Mouse (Mus musculus): Measurements from ENCODE around the gene Kcnj9. TPM values are rescaled to one million over a fixed set of nuclear protein-coding genes. Genes with fewer than 3 reads are reported as not detected.

Gene Kcnj9
- polyA plus RNA-seq, 1 experiment, result not detected

DNA sequence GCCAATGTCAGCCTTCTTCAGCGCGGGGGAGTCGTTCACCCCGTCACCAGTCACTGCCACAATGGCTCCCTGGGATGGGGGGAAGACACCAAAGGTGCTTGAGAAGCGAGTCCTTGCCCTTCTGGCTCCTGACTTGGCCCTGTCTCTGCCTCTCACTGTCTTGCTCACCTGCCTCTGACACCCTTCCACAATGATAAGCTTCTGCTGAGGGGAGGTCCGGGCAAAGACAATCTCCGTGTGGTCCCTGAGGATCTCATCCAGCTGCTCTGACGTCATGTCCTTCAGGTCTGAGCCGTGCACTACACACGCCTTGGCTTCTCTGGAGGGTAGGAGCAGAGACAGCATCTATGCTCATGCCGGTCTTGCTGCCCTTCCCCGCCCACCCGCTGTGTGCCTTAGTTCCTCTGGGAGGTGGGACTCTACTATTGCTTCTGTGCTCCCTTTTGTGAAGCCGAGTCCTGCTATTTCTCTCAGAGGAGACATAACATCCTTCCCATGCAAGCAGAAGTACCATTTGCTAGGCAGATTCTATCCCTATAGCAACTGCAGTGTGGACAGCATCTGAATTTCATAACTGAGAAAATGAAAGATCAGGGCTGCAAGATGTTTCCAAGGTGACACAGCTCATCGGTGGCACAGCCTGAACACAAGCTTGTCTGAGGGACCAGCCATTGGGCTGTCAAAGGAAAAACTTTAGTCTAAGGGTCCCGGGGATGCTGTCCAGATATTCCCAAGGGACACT, 49.2 kb downstream of the Kcnj9 start:
- 73% methylated on average over 16 of the region's 16 CpGs for WGBS
- Histone ChIP-seq H3K27me3 (ENCODE audit: control insufficient read depth, insufficient read depth, low read length) (no peaks in the 10 kb centered on the region), H3K4me3 (ENCODE audit: low read depth, low read length) (no peak overlapping the region), H3K36me3 (ENCODE audit: control insufficient read depth, insufficient read depth, low read length) (no peaks in the 10 kb centered on the region), H3K4me1 (ENCODE audit: control insufficient read depth, insufficient read depth, insufficient read length, low read length) (no peaks in the 10 kb centered on the region), H3K27ac (ENCODE audit: insufficient read depth, low read depth, low read length) (no peak overlapping the region)
- TF ChIP-seq POLR2A (IDR thresholded peaks at IDR 0.05; ENCODE audit: low read depth, low read length) (no peak), CTCF (IDR thresholded peaks at IDR 0.05; ENCODE audit: extremely low read depth, insufficient read length, insufficient replicate concordance, low read depth, low read length) (no peak)

DNA sequence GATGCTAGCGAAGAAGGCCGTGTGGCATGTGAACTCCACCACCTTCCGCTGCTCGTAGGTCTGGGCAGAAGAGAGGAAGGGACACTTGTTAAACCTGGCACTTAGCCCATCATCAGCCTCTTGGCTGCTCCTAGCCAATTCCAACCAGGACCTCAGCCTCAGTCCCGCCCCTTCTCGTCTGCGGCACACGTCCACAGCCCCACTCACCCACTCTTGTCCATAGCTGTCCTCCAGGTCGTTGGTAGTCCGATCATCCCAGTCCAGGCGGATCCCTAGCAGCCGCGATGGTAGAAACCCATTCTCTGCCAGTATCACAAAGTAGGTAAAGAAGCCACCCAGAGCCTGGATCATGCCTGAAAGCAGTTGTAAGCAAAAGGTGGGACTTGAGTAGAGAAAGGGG, 50.8 kb downstream of the Kcnj9 start:
- Histone ChIP-seq H3K27ac (ENCODE audit: insufficient read depth, low read depth, low read length) (no peak overlapping the region), H3K27me3 (ENCODE audit: control insufficient read depth, insufficient read depth, low read length) (no peaks in the 10 kb centered on the region), H3K4me3 (ENCODE audit: low read depth, low read length) (no peak overlapping the region), H3K36me3 (ENCODE audit: control insufficient read depth, insufficient read depth, low read length) (no peaks in the 10 kb centered on the region), H3K4me1 (ENCODE audit: control insufficient read depth, insufficient read depth, insufficient read length, low read length) (peaks cover 2% of the 10 kb centered on the region; the same call in 1 of the 2 replicates)
- TF ChIP-seq POLR2A (IDR thresholded peaks at IDR 0.05; ENCODE audit: low read depth, low read length) (no peak), CTCF (IDR thresholded peaks at IDR 0.05; ENCODE audit: extremely low read depth, insufficient read length, insufficient replicate concordance, low read depth, low read length) (no peak)
- WGBS, result 86% methylated on average over 13 of the region's 13 CpGs

DNA sequence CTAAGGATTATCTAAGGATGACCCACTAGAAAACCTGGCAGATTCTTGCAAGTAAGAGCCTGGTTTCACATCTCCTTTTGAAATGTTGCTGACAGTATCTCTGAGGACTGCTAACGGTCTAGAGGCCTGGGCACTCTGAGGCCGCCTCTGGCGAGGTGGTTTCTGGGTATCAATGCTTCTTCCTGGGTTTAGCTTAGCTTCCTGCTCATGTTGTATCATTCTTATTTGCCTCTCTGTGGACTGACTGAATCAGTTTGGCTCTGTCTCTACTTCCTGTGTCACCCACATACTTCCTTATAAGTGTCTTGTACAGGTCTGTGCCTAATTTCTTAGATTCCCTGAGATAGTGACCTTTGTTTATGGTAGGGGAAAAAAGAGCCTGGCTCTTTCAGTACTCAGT, 51.9 kb downstream of the Kcnj9 start:
- Histone ChIP-seq H3K27ac (ENCODE audit: insufficient read depth, low read depth, low read length) (no peak overlapping the region; the same call in 1 of the 2 replicates), H3K4me1 (ENCODE audit: control insufficient read depth, insufficient read depth, insufficient read length, low read length) (peaks cover 2% of the 10 kb centered on the region; the same call in 1 of the 2 replicates), H3K27me3 (ENCODE audit: control insufficient read depth, insufficient read depth, low read length) (no peaks in the 10 kb centered on the region), H3K4me3 (ENCODE audit: low read depth, low read length) (no peak overlapping the region), H3K36me3 (ENCODE audit: control insufficient read depth, insufficient read depth, low read length) (no peaks in the 10 kb centered on the region)
- no peak for TF ChIP-seq POLR2A (IDR thresholded peaks at IDR 0.05; ENCODE audit: low read depth, low read length)
- no peak for TF ChIP-seq CTCF (IDR thresholded peaks at IDR 0.05; ENCODE audit: extremely low read depth, insufficient read length, insufficient replicate concordance, low read depth, low read length)
- 57% methylated on average over 3 of the region's 3 CpGs for WGBS

GRCm38 (mm10) chr1:172274547-172274946, 54.6 kb downstream of the Kcnj9 start:
- Histone ChIP-seq H3K4me1 (ENCODE audit: control insufficient read depth, insufficient read depth, insufficient read length, low read length) (peaks cover 2% of the 10 kb centered on the region; the same call in 1 of the 2 replicates), H3K4me3 (ENCODE audit: low read depth, low read length) (no peak overlapping the region), H3K36me3 (ENCODE audit: control insufficient read depth, insufficient read depth, low read length) (no peaks in the 10 kb centered on the region), H3K27ac (ENCODE audit: insufficient read depth, low read depth, low read length) (no peak overlapping the region), H3K27me3 (ENCODE audit: control insufficient read depth, insufficient read depth, low read length) (no peaks in the 10 kb centered on the region)
- TF ChIP-seq CTCF (IDR thresholded peaks at IDR 0.05; ENCODE audit: extremely low read depth, insufficient read length, insufficient replicate concordance, low read depth, low read length), result no peak
- no peak for TF ChIP-seq POLR2A (IDR thresholded peaks at IDR 0.05; ENCODE audit: low read depth, low read length)
- WGBS, result 41% methylated on average over 5 of the region's 5 CpGs

- Histone ChIP-seq H3K27ac (ENCODE audit: insufficient read depth, low read depth, low read length) (no peak overlapping the region), H3K4me1 (ENCODE audit: control insufficient read depth, insufficient read depth, insufficient read length, low read length) (peaks cover 2% of the 10 kb centered on the region; the same call in 1 of the 2 replicates), H3K4me3 (ENCODE audit: low read depth, low read length) (no peak overlapping the region), H3K27me3 (ENCODE audit: control insufficient read depth, insufficient read depth, low read length) (no peaks in the 10 kb centered on the region), H3K36me3 (ENCODE audit: control insufficient read depth, insufficient read depth, low read length) (no peaks in the 10 kb centered on the region)
- WGBS, result 45% methylated on average over 5 of the region's 5 CpGs
- TF ChIP-seq CTCF (IDR thresholded peaks at IDR 0.05; ENCODE audit: extremely low read depth, insufficient read length, insufficient replicate concordance, low read depth, low read length) (no peak), POLR2A (IDR thresholded peaks at IDR 0.05; ENCODE audit: low read depth, low read length) (no peak)
These were observed 55.0 kb downstream of the Kcnj9 start for GRCm38 (mm10) chr1:172274116-172274515.

DNA sequence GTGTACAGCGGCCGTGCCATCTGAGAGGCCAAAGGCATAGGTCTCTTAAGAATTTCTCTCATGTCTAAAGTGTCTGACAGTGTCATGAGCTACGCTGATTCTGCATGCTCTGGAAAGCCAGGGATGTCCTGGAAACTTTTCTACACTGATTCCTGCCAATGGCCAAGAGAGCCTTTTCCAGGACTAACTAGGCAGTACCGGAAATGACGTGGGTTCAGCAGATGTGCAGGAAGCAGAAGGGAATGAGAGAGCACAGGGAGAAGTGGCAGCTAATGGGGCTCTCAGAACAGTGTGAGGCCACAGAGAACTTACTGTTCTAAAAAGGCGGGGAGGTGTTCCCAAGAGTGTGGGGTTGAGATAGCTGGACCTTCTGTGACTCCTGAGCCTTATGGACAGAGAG, 55.7 kb downstream of the Kcnj9 start:
- H3K4me1 ChIP-seq (ENCODE audit: control insufficient read depth, insufficient read depth, insufficient read length, low read length), result peaks cover 2% of the 10 kb centered on the region; the same call in 1 of the 2 replicates
- no peaks in the 10 kb centered on the region for H3K36me3 ChIP-seq (ENCODE audit: control insufficient read depth, insufficient read depth, low read length)
- no peak overlapping the region for H3K4me3 ChIP-seq (ENCODE audit: low read depth, low read length)
- H3K27me3 ChIP-seq (ENCODE audit: control insufficient read depth, insufficient read depth, low read length), result no peaks in the 10 kb centered on the region
- no peak overlapping the region for H3K27ac ChIP-seq (ENCODE audit: insufficient read depth, low read depth, low read length)
- TF ChIP-seq POLR2A (IDR thresholded peaks at IDR 0.05; ENCODE audit: low read depth, low read length) (no peak), CTCF (IDR thresholded peaks at IDR 0.05; ENCODE audit: extremely low read depth, insufficient read length, insufficient replicate concordance, low read depth, low read length) (no peak)
- 86% methylated on average over 6 of the region's 6 CpGs for WGBS

DNA sequence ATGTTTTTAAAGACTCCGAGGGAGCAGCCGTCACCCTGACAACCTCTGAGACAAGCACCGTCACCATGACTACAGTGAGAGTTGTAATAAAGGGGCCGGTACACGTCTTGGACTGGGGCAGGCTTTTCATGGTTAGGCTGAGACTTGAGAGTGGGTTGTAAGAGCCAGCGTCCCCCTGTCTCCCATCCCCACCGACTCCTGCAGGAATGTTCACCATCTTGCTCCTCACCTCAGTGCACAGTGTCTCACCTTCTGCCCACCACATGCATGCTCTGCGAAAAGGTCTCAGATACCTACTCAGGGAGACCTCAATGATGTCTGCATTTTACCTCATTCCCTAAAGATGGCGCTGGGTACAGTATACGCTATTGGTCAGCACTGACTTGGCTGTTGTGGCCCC, 57.4 kb downstream of the Kcnj9 start:
- H3K4me1 ChIP-seq (ENCODE audit: control insufficient read depth, insufficient read depth, insufficient read length, low read length), result peaks cover 2% of the 10 kb centered on the region; the same call in 1 of the 2 replicates
- no peak overlapping the region for H3K4me3 ChIP-seq (ENCODE audit: low read depth, low read length)
- no peaks in the 10 kb centered on the region for H3K27me3 ChIP-seq (ENCODE audit: control insufficient read depth, insufficient read depth, low read length)
- no peak overlapping the region for H3K27ac ChIP-seq (ENCODE audit: insufficient read depth, low read depth, low read length)
- H3K36me3 ChIP-seq (ENCODE audit: control insufficient read depth, insufficient read depth, low read length), result no peaks in the 10 kb centered on the region
- WGBS, result 60% methylated on average over 10 of the region's 10 CpGs
- TF ChIP-seq CTCF (IDR thresholded peaks at IDR 0.05; ENCODE audit: extremely low read depth, insufficient read length, insufficient replicate concordance, low read depth, low read length) (no peak), POLR2A (IDR thresholded peaks at IDR 0.05; ENCODE audit: low read depth, low read length) (no peak)
